Mouse (Mus musculus) ovary, postnatal 10 days (tissue): ENCODE measurements at regions not wholly inside any gene's neighbourhood (a gene's known extent, or its start where the extent isn't known, plus 50 kb on each side); places are given as distances from the start of the nearest gene placed in this dataset.
A peak's percentile ranks its signal among the peaks of the same experiment; 100 is the strongest.

Experiments
- DNase-seq: peaks from one replicate; pipeline ENCODE4 v3.0.0; 2022; ENCODE audit warnings: low spot score

DNA sequence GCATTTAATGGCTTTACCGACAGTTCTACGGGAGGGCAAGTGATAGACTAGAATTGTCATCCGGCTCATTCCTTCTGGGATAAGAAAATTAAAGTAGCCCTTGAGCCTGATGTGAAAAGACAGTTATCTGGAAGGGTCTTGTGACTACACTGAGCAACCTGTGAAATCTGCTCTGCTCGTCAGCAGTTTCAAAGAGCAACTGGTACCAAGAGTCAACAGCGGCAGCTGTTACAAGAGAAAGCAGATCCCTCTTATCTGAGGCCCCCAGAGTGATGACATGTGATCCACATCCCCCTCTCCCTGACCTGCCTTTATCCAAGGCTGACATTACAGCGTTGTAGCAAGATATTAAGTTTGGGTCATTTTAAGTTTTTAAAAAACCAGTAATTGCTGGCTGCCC lies 52.6 kb upstream of the Unc13c start:
- DNase-seq: no peak

DNA sequence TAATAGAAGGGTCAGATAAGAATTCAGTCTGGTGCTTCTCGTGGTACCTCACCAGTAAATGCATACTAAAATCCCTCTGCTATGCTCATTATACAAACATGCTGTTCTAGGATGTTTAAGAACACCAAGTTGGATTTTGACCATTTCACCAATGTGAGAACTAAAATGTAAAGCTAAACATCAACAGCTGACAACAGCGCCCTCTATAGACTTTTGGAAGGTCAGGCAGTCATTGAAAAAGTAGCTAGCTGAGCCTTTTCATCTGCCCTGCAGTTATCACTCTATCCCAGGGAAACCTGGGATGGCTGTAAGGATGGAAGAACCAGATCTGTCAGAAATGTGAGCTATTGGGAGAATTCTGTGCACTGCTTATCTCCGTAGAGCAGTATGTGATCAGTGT lies 55.2 kb upstream of the Unc13c start:
- no peak for DNase-seq

DNA sequence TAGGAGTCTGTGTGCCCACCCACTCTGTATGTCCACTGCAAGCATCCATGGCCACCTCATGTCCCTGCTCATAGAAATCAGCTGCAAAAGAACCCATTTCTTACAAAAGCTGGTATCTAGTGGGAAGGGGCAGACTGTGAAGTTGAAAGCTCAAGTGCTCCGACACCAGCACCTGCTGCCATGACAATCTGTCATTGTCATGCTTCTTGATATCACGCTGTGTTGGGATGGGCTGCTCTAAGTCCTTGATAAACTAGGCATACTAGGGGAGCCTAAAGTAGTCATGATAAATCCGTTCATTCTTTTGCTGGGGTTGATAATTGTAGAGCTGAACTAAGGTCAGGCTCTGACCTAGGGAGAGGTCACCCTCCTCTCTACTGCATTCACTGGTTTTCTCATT lies 57.4 kb upstream of the Unc13c start:
- DNase-seq: no peak

DNA sequence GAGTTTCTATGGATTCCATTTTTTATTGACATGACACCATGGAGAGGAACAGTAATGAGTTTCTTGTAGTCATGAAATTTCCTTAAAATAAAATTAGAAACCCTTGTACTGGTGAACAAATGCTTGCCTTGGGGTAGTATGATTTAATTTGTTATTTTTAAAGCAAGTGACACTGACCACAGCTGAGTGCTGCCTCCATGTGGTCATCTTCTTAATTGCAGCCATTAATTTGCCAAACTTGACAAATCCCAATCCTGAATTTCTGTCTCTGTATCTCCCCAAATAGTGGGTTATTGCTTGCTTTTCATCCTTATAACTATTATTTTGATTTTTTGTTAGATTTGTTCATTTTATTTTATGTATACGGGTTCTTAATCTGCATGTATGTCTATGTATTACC lies 59.7 kb upstream of the Unc13c start:
- DNase-seq: no peak

DNA sequence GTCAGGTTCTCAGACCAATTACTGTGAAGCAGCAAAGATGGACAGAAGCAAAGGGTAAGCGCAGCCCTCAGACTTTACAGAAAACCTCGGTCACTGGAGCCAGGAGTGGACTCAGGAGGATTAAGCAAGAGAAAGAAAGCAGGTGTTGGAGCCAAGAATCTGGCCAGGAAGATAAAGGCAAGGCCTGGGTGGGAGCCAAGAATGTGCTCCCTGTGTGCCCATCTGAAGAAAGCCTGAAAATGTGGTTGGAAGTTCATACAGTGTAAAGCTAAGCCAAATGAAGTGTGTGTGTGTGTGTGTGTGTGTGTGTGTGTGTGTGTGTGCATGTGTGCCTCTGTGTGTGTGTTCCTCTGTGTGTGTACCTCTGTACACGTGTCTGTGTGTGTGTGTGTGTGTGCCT lies 64.2 kb upstream of the Wdr72 start:
- peak; percentile 13 for DNase-seq

DNA sequence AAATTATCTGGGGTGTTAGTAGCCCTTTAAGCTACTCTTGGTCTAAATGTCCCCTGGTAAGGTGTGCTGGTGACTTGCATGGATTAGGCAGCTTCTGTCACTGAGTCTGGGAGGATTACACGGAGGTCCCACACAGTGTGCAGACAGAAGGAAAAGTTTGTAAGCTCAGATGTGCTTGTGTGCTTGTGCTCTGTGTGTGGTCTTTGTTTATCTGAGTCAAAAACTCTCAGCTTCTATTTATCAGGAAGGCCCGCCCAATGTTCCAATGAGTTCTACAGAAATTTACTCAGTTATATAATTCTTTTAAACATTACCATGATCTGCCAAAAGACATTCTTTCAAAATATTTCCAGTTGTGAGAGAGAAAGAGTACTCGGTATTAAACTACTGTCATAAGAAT lies 60.4 kb upstream of the Wdr72 start:
- no peak for DNase-seq

DNA sequence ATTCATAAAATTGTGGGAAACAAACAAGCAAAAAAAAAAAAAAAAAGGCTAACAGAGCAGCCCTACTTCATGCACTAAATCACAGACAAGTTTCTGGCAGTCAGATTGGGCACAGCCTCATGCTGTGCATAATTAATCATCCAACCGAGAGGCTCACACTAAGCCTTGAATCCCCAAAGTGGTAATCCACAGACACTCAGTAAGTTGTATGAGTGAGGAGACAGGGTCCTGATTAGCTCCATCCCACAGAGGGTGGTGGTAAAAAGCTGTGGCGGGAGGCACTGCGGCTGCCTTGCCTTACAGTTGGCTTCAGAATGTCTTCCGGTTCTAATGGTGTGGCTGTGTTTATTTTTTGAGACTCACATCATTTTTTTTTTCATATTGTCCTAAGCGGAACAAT lies 53.4 kb upstream of the Wdr72 start:
- no peak for DNase-seq

DNA sequence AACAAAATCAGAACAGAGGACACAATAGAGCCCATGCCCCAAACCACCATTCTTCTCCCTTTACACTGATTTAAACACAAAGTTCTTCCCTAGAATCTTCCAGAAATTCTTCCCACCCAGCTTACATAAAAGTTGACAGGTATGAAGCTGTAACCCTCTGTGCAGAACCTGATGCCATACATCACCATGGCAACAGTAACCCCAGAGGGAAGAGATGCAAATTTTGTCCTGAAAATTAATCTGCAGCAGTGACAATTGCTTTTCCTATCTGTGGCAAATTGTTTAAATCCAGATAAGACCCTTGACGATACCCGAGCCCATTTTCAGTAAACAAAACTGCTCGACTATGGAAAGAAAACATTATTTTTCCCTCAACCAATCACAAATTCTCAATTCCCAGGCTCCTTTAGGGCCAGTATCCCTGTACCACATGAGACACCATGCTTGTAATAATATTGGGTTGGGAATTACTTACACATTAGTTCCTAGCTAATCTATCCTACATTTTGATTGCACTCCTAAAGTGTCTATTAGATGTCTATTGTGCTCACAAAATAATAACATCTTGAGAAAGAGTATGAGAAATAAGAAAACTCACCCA lies 52.6 kb upstream of the Wdr72 start:
- DNase-seq: no peak

DNA sequence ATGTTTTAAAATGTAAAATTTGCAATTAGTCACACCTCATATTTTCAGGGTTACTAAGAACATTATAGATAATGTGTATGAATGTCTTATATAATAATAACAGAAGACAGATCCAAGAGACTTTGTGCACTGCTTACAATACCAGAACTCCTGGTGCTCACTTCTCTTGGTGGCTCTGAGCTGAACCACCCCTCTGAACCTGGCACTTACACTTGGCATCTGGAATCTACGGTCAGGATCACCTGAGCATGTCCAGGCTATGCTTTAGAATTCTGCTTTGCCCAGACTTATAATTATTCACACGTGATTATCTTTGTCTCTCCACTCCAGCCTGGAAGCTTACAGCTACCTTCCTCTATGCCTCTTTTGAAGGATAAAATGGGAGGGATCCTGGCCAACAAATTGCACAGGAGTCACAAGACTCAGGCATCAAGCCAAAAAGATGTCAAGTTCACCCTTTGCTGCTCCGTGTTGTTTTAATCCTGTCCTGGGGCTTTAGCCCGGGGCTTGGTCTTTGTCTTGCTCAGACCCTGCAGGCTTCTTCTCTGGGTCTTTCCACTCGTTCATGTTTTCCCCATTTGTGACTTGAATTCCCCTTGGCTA lies 51.8 kb upstream of the Wdr72 start:
- DNase-seq: no peak
